Comparison of ENCODE assay signal across 19 mouse cellular contexts in the genomic region with DNA sequence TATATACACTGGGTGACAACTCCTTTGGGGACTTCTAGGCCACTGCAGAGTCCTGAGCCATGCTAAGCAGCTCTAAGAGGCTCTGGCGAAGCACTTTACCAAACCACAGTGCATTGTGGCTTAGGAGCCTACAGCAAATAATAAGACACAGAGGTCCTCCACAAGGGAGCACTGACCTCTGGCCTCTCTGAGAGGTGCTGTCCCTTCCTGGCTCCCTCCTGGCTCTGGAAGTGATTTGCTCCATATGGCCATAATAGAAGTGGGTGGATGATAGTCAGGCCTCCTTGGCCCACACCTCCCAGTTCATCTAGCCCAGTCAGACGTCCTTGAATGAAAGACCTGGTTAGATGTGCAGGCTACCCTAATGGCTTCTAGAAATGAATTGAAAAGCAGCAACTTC.
"Had no signal": no experiment of that assay in that cellular context is flagged by ENCODE, and none has a peak within 500 bp of the region (broad histone marks: within the 10 kb centered on the region; RNA-seq: fewer than 3 reads in every experiment).

No protein-coding gene starts in this region.

- H3K36me3 ChIP-seq: limb, embryonic 13.5 days; liver, embryonic 13.5 days; stomach, embryonic 15.5 days had no signal

- H3K4me2 ChIP-seq: limb, embryonic 13.5 days; liver, embryonic 13.5 days; midbrain, embryonic 11.5 days; stomach, embryonic 15.5 days had no signal

- DNase-seq: kidney, adult 18-20 months; kidney, adult 9 months; kidney, postnatal 25 days; layer of hippocampus, postnatal 36 days; liver; liver, embryonic 13.5 days; lung, adult 2 months; lung, postnatal 14 days; lung, postnatal 4 days; midbrain, embryonic 14.5 days; right cerebral cortex, adult 18-20 months; right cerebral cortex, postnatal 25 days; spleen, adult 18-20 months; thymus, adult 18-20 months; thymus, postnatal 36 days had no signal

- H3K27me3 ChIP-seq: limb, embryonic 13.5 days; liver, embryonic 13.5 days; stomach, embryonic 15.5 days had no signal

- H3K9ac ChIP-seq: limb, embryonic 13.5 days; liver, embryonic 13.5 days; stomach, embryonic 15.5 days had no signal

- H3K4me3 ChIP-seq: left cerebral cortex, adult 2 months; limb, embryonic 13.5 days; liver, embryonic 13.5 days; stomach, embryonic 15.5 days had no signal

- H3K27ac ChIP-seq: left cerebral cortex, adult 2 months; limb, embryonic 13.5 days; liver, embryonic 13.5 days; stomach, embryonic 15.5 days had no signal

- H3K9me3 ChIP-seq: stomach, embryonic 15.5 days had no signal

- H3K4me1 ChIP-seq: liver, embryonic 13.5 days had no signal
